Mouse (Mus musculus): ENCODE results near the gene Stra8. TPM values are rescaled to one million over a fixed set of nuclear protein-coding genes. Genes with fewer than 3 reads are reported as not detected.
A peak's percentile ranks its signal among the peaks of the same experiment; 100 is the strongest.

Stra8 gene
- polyA plus RNA-seq, 1 experiment from 2014 or later = not detected

GRCm38 (mm10) chr6:34907121-34907614, 12.8 kb upstream of the Stra8 start:
- Histone ChIP-seq H3K4me3 (ENCODE audit: low read depth, low read length) (no peak overlapping the region), H3K27me3 (ENCODE audit: control insufficient read depth, insufficient read depth, low read depth, low read length) (no peaks in the 10 kb centered on the region), H3K36me3 (ENCODE audit: control insufficient read depth, insufficient read depth, low read length) (peaks cover 12% of the 10 kb centered on the region), H3K27ac (ENCODE audit: low read length) (no peak overlapping the region), H3K4me1 (ENCODE audit: control insufficient read depth, insufficient read depth, low read length) (peaks cover 11% of the 10 kb centered on the region), H3K9ac (ENCODE audit: low read depth, low read length) (no peak overlapping the region), H3K9me3 (replicated peaks; ENCODE audit: control insufficient read depth, low read length, poor library complexity, severe bottlenecking) (no peaks in the 10 kb centered on the region), H3K4me2 (ENCODE audit: low read length) (no peak overlapping the region)
- WGBS = 80% methylated on average over 2 of the region's 2 CpGs
- ATAC-seq = no peak

GRCm38 (mm10) chr6:34907696-34908260, 12.2 kb upstream of the Stra8 start:
- Histone ChIP-seq H3K27ac (ENCODE audit: low read length) (no peak overlapping the region), H3K4me1 (ENCODE audit: control insufficient read depth, insufficient read depth, low read length) (peaks cover 11% of the 10 kb centered on the region), H3K36me3 (ENCODE audit: control insufficient read depth, insufficient read depth, low read length) (peaks cover 12% of the 10 kb centered on the region), H3K9me3 (replicated peaks; ENCODE audit: control insufficient read depth, low read length, poor library complexity, severe bottlenecking) (no peaks in the 10 kb centered on the region), H3K4me2 (ENCODE audit: low read length) (no peak overlapping the region), H3K27me3 (ENCODE audit: control insufficient read depth, insufficient read depth, low read depth, low read length) (no peaks in the 10 kb centered on the region), H3K9ac (ENCODE audit: low read depth, low read length) (no peak overlapping the region), H3K4me3 (ENCODE audit: low read depth, low read length) (no peak overlapping the region)
- 90% methylated on average over 18 of the region's 18 CpGs for WGBS
- no peak for ATAC-seq

- Histone ChIP-seq H3K4me2 (ENCODE audit: low read length) (peak overlapping the region; percentile 76), H3K9me3 (replicated peaks; ENCODE audit: control insufficient read depth, low read length, poor library complexity, severe bottlenecking) (no peaks in the 10 kb centered on the region), H3K4me1 (ENCODE audit: control insufficient read depth, insufficient read depth, low read length) (peaks cover 11% of the 10 kb centered on the region), H3K4me3 (ENCODE audit: low read depth, low read length) (peak overlapping the region; percentile 54), H3K27me3 (ENCODE audit: control insufficient read depth, insufficient read depth, low read depth, low read length) (no peaks in the 10 kb centered on the region), H3K36me3 (ENCODE audit: control insufficient read depth, insufficient read depth, low read length) (peaks cover 5% of the 10 kb centered on the region; the same call in 1 of the 2 replicates), H3K9ac (ENCODE audit: low read depth, low read length) (peak overlapping the region; percentile 82), H3K27ac (ENCODE audit: low read length) (peak overlapping the region; percentile 88)
- no peak for ATAC-seq
- whole genome bisulfite sequencing = 49% methylated on average over 8 of the region's 8 CpGs
Observed at GRCm38 (mm10) chr6:34909631-34910345, 10.2 kb upstream of the Stra8 start.

GRCm38 (mm10) chr6:34910371-34911219, 9.4 kb upstream of the Stra8 start, which contains the start of gene Wdr91:
TSS of gene Wdr91 (minus strand) at chr6:34910876.
- Histone ChIP-seq H3K9ac (ENCODE audit: low read depth, low read length) (peak within 1 kb of the TSS; percentile 82), H3K27me3 (ENCODE audit: control insufficient read depth, insufficient read depth, low read depth, low read length) (no peaks in the 10 kb centered on the region), H3K36me3 (ENCODE audit: control insufficient read depth, insufficient read depth, low read length) (no peaks in the 10 kb centered on the region), H3K4me3 (ENCODE audit: low read depth, low read length) (peak within 1 kb of the TSS; percentile 54), H3K4me2 (ENCODE audit: low read length) (peak within 1 kb of the TSS; percentile 76), H3K9me3 (replicated peaks; ENCODE audit: control insufficient read depth, low read length, poor library complexity, severe bottlenecking) (no peaks in the 10 kb centered on the region), H3K4me1 (ENCODE audit: control insufficient read depth, insufficient read depth, low read length) (peaks cover 11% of the 10 kb centered on the region), H3K27ac (ENCODE audit: low read length) (peak within 1 kb of the TSS; percentile 88)
- under 1% methylated on average over 55 of the region's 64 CpGs for WGBS
- ATAC-seq = peak; percentile 94

GRCm38 (mm10) chr6:34913341-34914040, 6.5 kb upstream of the Stra8 start:
- WGBS = 87% methylated on average over 13 of the region's 13 CpGs
- no peak overlapping the region for H3K4me2 ChIP-seq (ENCODE audit: low read length)
- H3K4me1 ChIP-seq (ENCODE audit: control insufficient read depth, insufficient read depth, low read length) = peaks cover 11% of the 10 kb centered on the region
- H3K4me3 ChIP-seq (ENCODE audit: low read depth, low read length) = no peak overlapping the region
- no peaks in the 10 kb centered on the region for H3K36me3 ChIP-seq (ENCODE audit: control insufficient read depth, insufficient read depth, low read length)
- no peaks in the 10 kb centered on the region for H3K9me3 ChIP-seq (replicated peaks; ENCODE audit: control insufficient read depth, low read length, poor library complexity, severe bottlenecking)
- no peak for ATAC-seq
- H3K9ac ChIP-seq (ENCODE audit: low read depth, low read length) = no peak overlapping the region
- H3K27me3 ChIP-seq (ENCODE audit: control insufficient read depth, insufficient read depth, low read depth, low read length) = no peaks in the 10 kb centered on the region
- H3K27ac ChIP-seq (ENCODE audit: low read length) = no peak overlapping the region

- H3K9ac ChIP-seq (ENCODE audit: low read depth, low read length) = no peak overlapping the region
- no peaks in the 10 kb centered on the region for H3K27me3 ChIP-seq (ENCODE audit: control insufficient read depth, insufficient read depth, low read depth, low read length)
- no peaks in the 10 kb centered on the region for H3K36me3 ChIP-seq (ENCODE audit: control insufficient read depth, insufficient read depth, low read length)
- peaks cover 7% of the 10 kb centered on the region for H3K4me1 ChIP-seq (ENCODE audit: control insufficient read depth, insufficient read depth, low read length)
- H3K9me3 ChIP-seq (replicated peaks; ENCODE audit: control insufficient read depth, low read length, poor library complexity, severe bottlenecking) = no peaks in the 10 kb centered on the region
- H3K4me3 ChIP-seq (ENCODE audit: low read depth, low read length) = no peak overlapping the region
- no peak for ATAC-seq
- H3K27ac ChIP-seq (ENCODE audit: low read length) = no peak overlapping the region
- H3K4me2 ChIP-seq (ENCODE audit: low read length) = no peak overlapping the region
- WGBS = 82% methylated on average over 3 of the region's 3 CpGs
Observed at GRCm38 (mm10) chr6:34914462-34914861, 5.5 kb upstream of the Stra8 start.

- no peaks in the 10 kb centered on the region for H3K27me3 ChIP-seq (ENCODE audit: control insufficient read depth, insufficient read depth, low read depth, low read length)
- H3K4me3 ChIP-seq (ENCODE audit: low read depth, low read length) = no peak overlapping the region
- no peaks in the 10 kb centered on the region for H3K9me3 ChIP-seq (replicated peaks; ENCODE audit: control insufficient read depth, low read length, poor library complexity, severe bottlenecking)
- no peaks in the 10 kb centered on the region for H3K36me3 ChIP-seq (ENCODE audit: control insufficient read depth, insufficient read depth, low read length)
- no peak overlapping the region for H3K27ac ChIP-seq (ENCODE audit: low read length)
- no peak for ATAC-seq
- WGBS = 88% methylated on average over 7 of the region's 7 CpGs
- H3K9ac ChIP-seq (ENCODE audit: low read depth, low read length) = no peak overlapping the region
- no peaks in the 10 kb centered on the region for H3K4me1 ChIP-seq (ENCODE audit: control insufficient read depth, insufficient read depth, low read length)
- no peak overlapping the region for H3K4me2 ChIP-seq (ENCODE audit: low read length)
Observed at GRCm38 (mm10) chr6:34919146-34919545, 817 bp upstream of the Stra8 start.

GRCm38 (mm10) chr6:34920631-34921030, 668 bp downstream of the Stra8 start:
- ATAC-seq = no peak

More at GRCm38 (mm10) chr6:34920631-34921030, 668 bp downstream of the Stra8 start:
- no peaks in the 10 kb centered on the region for H3K9me3 ChIP-seq (replicated peaks; ENCODE audit: control insufficient read depth, low read length, poor library complexity, severe bottlenecking)
- H3K4me3 ChIP-seq (ENCODE audit: low read depth, low read length) = no peak overlapping the region
- H3K4me2 ChIP-seq (ENCODE audit: low read length) = no peak overlapping the region
- 97% methylated on average over 12 of the region's 12 CpGs for WGBS
- H3K36me3 ChIP-seq (ENCODE audit: control insufficient read depth, insufficient read depth, low read length) = no peaks in the 10 kb centered on the region
- no peak overlapping the region for H3K9ac ChIP-seq (ENCODE audit: low read depth, low read length)
- no peaks in the 10 kb centered on the region for H3K4me1 ChIP-seq (ENCODE audit: control insufficient read depth, insufficient read depth, low read length)
- H3K27ac ChIP-seq (ENCODE audit: low read length) = no peak overlapping the region
- no peaks in the 10 kb centered on the region for H3K27me3 ChIP-seq (ENCODE audit: control insufficient read depth, insufficient read depth, low read depth, low read length)

Measured in midbrain, embryonic 16.5 days (tissue).